Mouse (Mus musculus) stomach, embryonic 15.5 days (tissue): ENCODE data around the gene Tanc1. TPM values are rescaled to one million over a fixed set of nuclear protein-coding genes. Genes with fewer than 3 reads are reported as not detected.

Experiments used
- ATAC-seq: fragments of 200-750 bp; cut with Nextera tagmentation; 2 replicates; pipeline ENCODE4 v1.8.0; 2017; ENCODE audit warnings: low read depth, moderate number of reproducible peaks, moderate TSS enrichment; ENCODE audit not compliant: insufficient read depth, low FRiP score
- H3K27ac ChIP-seq: fragments of 300-500 bp; sonication (generic); 2 replicates; pipeline ENCODE4 v1.5.1; 2015; ENCODE audit warnings: mild to moderate bottlenecking, inconsistent platforms
- H3K27me3 ChIP-seq: fragments of 300-500 bp; sonication (generic); replicated peaks from 2 replicates; pipeline ENCODE4 v1.6.1; 2015; ENCODE audit warnings: inconsistent platforms
- H3K36me3 ChIP-seq: fragments of 300-500 bp; sonication (generic); 2 replicates; pipeline ENCODE4 v1.6.1; 2015; ENCODE audit warnings: inconsistent platforms
- H3K4me1 ChIP-seq: fragments of 300-500 bp; sonication (generic); 2 replicates; pipeline ENCODE4 v1.6.1; 2015; ENCODE audit warnings: inconsistent platforms
- H3K4me2 ChIP-seq: fragments of 300-500 bp; sonication (generic); 2 replicates; pipeline ENCODE4 v1.6.1; 2015; ENCODE audit warnings: mild to moderate bottlenecking, inconsistent platforms
- H3K4me3 ChIP-seq: fragments of 300-500 bp; sonication (generic); replicated peaks from 2 replicates; pipeline ENCODE4 v1.5.1; 2015; ENCODE audit warnings: inconsistent platforms
- H3K9ac ChIP-seq: fragments of 300-500 bp; sonication (generic); 2 replicates; pipeline ENCODE4 v1.6.1; 2015; ENCODE audit warnings: inconsistent platforms
- H3K9me3 ChIP-seq: fragments of 300-500 bp; sonication (generic); 2 replicates; pipeline ENCODE4 v1.6.1; 2016; ENCODE audit warnings: inconsistent platforms
- WGBS: fragments of 180-500 bp; shearing (Covaris S2); methylation state at CpG from one replicate; pipeline ENCODE4 v1.1.7; 2015; 5-methylcytosine and 5-hydroxymethylcytosine counted together
- polyA plus RNA-seq: library from polyadenylated mRNA; unstranded; fragments of >200 nt; fragmentation: Nextera tagmentation; extraction: Ambion mirVana; gene quantifications from 2 replicates; pipeline ENCODE4 v1.2.1, GENCODE M21; 2015

Gene Tanc1
- polyA plus RNA-seq, 1 experiment from 2014 or later: 28.1 TPM

DNA sequence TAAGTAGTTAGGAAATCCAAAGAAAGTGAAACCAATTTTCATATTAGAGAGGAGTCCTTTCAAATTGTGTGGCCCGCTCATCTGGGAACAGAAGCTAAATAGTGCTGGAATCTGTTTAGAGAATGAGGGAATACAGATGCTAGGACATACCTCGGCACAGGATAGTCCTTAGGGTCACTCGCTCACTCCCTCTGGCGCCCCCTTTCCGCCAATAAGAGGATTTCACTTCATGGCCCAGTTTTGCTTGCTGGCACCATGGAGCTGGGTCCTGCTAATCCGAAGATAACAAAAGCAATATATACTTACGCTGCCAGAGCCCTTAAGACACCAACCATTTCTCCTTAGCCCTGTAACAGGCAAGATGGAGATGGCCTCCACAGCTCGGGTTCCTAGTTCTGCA, 15.3 kb upstream of the Tanc1 start:
- H3K27me3 ChIP-seq: no peaks in the 10 kb centered on the region
- H3K4me1 ChIP-seq: peaks cover 8% of the 10 kb centered on the region
- H3K4me2 ChIP-seq: no peak overlapping the region
- WGBS: 67% methylated on average over 8 of the region's 8 CpGs
- no peak for ATAC-seq
- H3K9me3 ChIP-seq: no peaks in the 10 kb centered on the region
- H3K27ac ChIP-seq: no peak overlapping the region
- H3K9ac ChIP-seq: no peak overlapping the region
- H3K36me3 ChIP-seq: no peaks in the 10 kb centered on the region
- H3K4me3 ChIP-seq: no peak overlapping the region

DNA sequence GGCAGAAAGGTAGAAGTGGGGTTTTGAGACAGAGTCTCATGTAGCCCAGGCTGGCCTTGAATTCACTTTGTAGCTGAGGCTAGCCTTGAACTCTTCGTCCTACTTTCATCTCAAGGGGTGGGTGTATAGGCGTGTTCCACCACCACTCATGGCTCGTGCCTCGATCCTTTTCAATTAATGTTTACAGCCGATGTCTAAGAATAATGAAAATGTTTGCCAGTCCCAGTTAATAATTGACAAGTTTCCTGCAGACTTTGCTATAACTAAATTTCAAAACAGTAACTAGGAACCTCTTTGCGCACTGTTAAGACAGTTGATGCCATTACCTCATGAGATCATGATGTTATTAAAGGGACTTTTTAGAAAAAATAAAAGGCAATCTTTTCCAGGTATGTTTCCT, 13.6 kb upstream of the Tanc1 start:
- Histone ChIP-seq H3K9ac (no peak overlapping the region), H3K36me3 (no peaks in the 10 kb centered on the region), H3K27ac (no peak overlapping the region), H3K9me3 (no peaks in the 10 kb centered on the region), H3K4me2 (no peak overlapping the region), H3K4me1 (peaks cover 8% of the 10 kb centered on the region), H3K27me3 (no peaks in the 10 kb centered on the region), H3K4me3 (no peak overlapping the region)
- WGBS: 62% methylated on average over 6 of the region's 6 CpGs
- no peak for ATAC-seq

DNA sequence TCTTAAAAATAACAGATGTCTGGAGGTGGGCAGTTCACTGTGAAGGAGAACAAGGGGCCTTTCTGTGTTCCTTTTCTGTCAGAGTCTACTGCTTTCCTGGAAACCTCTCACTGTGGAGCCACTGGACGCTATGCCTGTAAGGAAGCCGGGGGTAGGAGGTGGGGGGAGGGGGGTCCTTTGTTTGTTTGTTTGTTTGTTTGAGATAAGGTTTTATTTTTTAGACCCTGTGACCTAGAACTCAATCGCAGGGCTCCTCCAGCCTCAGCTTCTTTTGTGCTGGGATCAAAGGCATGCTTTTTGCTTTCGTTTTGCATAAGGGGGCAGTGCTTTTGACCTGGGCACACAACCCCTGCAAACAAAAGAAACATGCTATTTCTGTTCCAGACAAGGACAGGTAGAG, 12.9 kb upstream of the Tanc1 start:
- ATAC-seq: no peak
- H3K4me2 ChIP-seq: no peak overlapping the region
- no peak overlapping the region for H3K4me3 ChIP-seq
- H3K36me3 ChIP-seq: no peaks in the 10 kb centered on the region
- no peak overlapping the region for H3K9ac ChIP-seq
- H3K27me3 ChIP-seq: no peaks in the 10 kb centered on the region
- H3K9me3 ChIP-seq: no peaks in the 10 kb centered on the region
- no peak overlapping the region for H3K27ac ChIP-seq
- 30% methylated on average over 4 of the region's 4 CpGs for WGBS
- peaks cover 8% of the 10 kb centered on the region for H3K4me1 ChIP-seq

DNA sequence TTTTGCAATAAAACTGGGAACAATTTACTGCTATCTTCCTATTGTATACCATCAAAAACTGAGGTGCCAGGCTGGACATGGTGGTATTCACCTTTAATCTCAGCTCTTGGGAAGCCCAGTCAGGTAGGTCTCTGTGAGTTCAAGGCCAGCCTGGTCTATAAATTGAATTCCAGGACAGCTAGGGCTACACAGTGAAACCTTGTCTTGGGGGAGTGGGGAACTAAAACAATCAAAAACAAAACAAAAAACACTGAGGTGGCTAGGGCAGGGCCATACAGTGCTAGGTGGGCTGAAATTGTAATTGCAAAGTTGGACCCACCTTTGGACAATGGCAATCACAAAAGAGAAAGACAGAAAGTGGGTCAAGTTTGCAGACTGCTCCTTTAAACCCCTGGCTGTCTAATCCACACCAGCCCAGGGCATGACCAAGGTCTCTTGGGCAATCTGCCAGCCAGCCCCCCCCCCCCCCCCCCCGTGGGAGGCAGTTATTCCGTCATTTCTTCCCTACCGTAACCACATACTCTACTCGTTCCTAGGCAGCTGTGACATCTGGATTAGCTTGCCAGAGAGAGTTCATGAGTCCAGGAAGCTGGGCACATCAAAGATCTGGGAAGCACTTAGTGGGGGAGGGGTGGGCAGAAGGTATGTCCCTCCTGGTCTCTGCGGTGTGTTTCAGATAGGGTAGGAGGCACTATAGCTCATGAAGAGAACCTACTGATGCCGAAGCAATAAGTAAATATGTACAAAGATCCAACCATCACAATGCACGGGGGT, 12.3 kb upstream of the Tanc1 start:
- Histone ChIP-seq H3K27me3 (no peaks in the 10 kb centered on the region), H3K27ac (no peak overlapping the region; the same call in 1 of the 2 replicates), H3K4me3 (no peak overlapping the region), H3K4me2 (no peak overlapping the region), H3K9me3 (no peaks in the 10 kb centered on the region), H3K36me3 (no peaks in the 10 kb centered on the region), H3K9ac (no peak overlapping the region), H3K4me1 (peaks cover 8% of the 10 kb centered on the region)
- 5% methylated on average over 7 of the region's 7 CpGs for WGBS
- ATAC-seq: peak; percentile 63; the same call in 1 of the 2 replicates

DNA sequence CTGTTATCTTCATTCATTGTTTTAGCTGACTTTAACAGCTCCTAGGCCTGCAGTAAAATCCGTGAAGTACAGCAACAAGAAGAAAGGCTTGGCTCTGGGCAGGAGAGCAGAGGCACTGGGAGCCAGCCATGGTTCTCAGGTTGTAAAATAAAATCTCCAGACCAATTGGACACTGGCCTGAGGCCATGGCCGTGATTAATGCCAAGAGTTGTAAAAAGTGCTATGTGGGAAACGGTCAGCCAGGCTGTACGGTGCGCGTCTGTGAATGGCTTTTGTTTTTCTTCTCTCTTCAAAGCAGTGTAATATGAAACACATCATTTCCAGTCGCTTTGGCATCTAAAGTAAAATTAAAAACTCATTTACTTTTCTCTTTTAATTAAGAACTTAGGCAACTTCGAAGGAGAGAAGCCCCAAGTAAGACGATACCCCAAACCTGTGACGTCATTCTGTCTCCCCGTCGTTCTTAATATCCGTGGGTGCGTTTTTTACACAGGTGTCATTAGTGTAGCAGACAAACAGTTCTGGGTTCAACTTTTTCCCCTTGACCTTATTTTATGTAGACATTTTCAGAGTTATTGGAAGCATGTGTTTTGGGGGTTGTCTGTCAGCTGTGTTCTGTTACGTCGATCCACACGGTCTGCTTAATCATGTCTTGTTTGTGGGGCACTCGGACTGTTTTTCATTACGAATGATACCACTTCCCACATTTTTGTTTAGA, 11.6 kb upstream of the Tanc1 start:
- Histone ChIP-seq H3K27me3 (no peaks in the 10 kb centered on the region), H3K9ac (no peak overlapping the region), H3K4me1 (peaks cover 8% of the 10 kb centered on the region), H3K4me3 (no peak overlapping the region), H3K27ac (no peak overlapping the region), H3K4me2 (no peak overlapping the region), H3K9me3 (no peaks in the 10 kb centered on the region), H3K36me3 (no peaks in the 10 kb centered on the region)
- 50% methylated on average over 19 of the region's 19 CpGs for WGBS
- ATAC-seq: no peak

DNA sequence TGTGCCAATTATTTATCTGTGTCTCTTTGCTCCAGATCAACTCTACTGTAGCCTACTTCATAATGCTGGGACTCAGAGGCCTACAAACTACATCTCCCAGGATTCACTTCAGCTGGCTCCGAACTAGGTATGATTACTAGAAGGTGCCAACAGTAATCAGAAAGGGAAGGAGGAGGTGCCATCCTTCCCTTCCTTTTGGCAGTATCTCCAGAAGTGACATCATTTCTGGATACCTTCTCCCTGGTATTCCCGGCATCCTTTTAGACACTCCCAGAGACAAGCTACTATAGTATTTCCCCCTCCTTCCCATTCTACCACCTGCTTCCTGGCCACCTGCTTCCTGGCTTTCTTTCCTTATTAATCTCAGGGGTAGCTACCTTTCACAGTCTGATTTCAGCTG, 10.9 kb upstream of the Tanc1 start:
- Histone ChIP-seq H3K4me1 (peaks cover 8% of the 10 kb centered on the region), H3K36me3 (no peaks in the 10 kb centered on the region), H3K27ac (no peak overlapping the region), H3K27me3 (no peaks in the 10 kb centered on the region), H3K4me3 (no peak overlapping the region), H3K9ac (no peak overlapping the region), H3K9me3 (no peaks in the 10 kb centered on the region), H3K4me2 (no peak overlapping the region)
- WGBS: 71% methylated on average over 2 of the region's 2 CpGs
- ATAC-seq: no peak

DNA sequence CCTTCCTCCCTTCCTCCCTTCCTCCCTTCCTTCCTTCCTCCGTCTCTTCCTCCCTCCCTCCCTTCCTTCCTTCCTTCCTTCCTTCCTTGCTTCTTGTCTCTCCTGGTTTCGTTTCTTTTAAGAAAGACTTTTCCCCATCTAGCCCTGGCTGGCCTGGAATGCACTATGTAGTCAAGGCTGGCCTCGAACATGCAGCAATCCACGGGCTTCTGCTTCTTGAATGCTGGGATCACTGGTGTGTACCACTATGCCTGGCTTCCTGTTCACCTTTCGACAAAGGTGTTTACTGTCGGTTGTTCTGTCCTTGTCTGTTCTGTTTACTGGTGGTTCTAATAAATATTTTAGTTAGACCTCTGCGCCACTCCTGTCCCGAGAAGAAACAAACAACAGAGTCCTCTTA, 10.4 kb upstream of the Tanc1 start:
- no peak overlapping the region for H3K27ac ChIP-seq
- H3K9me3 ChIP-seq: no peaks in the 10 kb centered on the region
- H3K27me3 ChIP-seq: no peaks in the 10 kb centered on the region
- no peak overlapping the region for H3K9ac ChIP-seq
- no peak overlapping the region for H3K4me3 ChIP-seq
- no peak for ATAC-seq
- 83% methylated on average over 8 of the region's 8 CpGs for WGBS
- H3K4me1 ChIP-seq: peaks cover 7% of the 10 kb centered on the region
- H3K4me2 ChIP-seq: no peak overlapping the region
- no peaks in the 10 kb centered on the region for H3K36me3 ChIP-seq

DNA sequence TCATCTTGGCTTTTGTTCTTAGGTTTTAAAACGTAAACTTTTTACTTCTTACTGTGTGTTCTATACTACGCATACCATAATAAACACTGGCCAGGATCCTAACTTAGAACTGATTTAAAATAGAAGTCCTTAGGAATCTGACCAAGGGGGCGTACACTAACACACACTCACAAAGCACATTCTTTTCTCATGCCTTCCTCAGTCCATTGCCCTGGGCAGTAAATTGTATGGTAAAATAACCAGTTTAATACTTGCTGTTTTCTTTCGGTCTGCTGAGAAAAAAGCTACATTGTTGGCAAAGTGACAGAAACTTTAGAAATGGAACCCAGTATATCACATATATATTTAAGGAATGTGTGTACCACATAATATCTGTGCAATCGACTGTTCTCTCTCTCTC, 2.9 kb upstream of the Tanc1 start:
- no peaks in the 10 kb centered on the region for H3K36me3 ChIP-seq
- H3K9me3 ChIP-seq: no peaks in the 10 kb centered on the region
- H3K9ac ChIP-seq: no peak overlapping the region
- no peak overlapping the region for H3K4me2 ChIP-seq
- no peak overlapping the region for H3K27ac ChIP-seq
- no peaks in the 10 kb centered on the region for H3K27me3 ChIP-seq
- H3K4me1 ChIP-seq: peaks cover 10% of the 10 kb centered on the region; the same call in 1 of the 2 replicates
- H3K4me3 ChIP-seq: no peak overlapping the region
- 41% methylated on average over 5 of the region's 5 CpGs for WGBS
- ATAC-seq: no peak

DNA sequence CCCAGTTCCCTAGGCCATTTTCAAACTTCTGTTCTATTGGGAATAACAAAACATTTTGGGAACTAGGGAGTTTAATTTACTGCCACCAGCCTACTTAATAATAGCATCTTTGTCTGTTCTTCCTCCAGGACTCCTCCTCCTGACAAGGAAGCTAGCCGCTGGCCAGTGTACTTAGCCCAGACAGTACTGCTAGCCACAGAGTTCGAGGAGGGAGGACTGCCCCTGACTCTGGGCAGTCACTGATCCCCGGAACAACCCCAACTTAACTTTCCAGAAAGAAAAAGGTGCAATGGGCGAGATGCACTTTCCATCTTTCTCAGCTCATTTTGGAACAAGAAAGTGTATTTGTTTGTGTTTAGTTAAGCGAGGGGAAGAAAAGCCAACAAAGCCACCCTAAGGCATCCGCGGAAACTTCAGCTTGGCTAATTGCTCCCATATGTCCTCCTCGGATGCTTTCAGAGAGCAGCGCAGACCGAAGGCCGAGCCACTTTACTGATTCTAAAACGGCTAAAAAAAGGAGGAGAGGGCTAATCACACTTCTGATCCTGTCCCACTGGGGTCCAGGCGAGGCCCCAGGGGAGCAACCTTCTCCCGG, 529 bp upstream of the Tanc1 start:
- Histone ChIP-seq H3K27ac (peak overlapping the region; percentile 96), H3K27me3 (no peaks in the 10 kb centered on the region), H3K4me3 (peak overlapping the region; percentile 90), H3K4me1 (peaks cover 14% of the 10 kb centered on the region; the same call in 1 of the 2 replicates), H3K4me2 (peak overlapping the region; percentile 87), H3K9ac (peak overlapping the region; percentile 61), H3K36me3 (no peaks in the 10 kb centered on the region), H3K9me3 (no peaks in the 10 kb centered on the region)
- 4% methylated on average over 14 of the region's 14 CpGs for WGBS
- no peak; the same call in 1 of the 2 replicates for ATAC-seq

DNA sequence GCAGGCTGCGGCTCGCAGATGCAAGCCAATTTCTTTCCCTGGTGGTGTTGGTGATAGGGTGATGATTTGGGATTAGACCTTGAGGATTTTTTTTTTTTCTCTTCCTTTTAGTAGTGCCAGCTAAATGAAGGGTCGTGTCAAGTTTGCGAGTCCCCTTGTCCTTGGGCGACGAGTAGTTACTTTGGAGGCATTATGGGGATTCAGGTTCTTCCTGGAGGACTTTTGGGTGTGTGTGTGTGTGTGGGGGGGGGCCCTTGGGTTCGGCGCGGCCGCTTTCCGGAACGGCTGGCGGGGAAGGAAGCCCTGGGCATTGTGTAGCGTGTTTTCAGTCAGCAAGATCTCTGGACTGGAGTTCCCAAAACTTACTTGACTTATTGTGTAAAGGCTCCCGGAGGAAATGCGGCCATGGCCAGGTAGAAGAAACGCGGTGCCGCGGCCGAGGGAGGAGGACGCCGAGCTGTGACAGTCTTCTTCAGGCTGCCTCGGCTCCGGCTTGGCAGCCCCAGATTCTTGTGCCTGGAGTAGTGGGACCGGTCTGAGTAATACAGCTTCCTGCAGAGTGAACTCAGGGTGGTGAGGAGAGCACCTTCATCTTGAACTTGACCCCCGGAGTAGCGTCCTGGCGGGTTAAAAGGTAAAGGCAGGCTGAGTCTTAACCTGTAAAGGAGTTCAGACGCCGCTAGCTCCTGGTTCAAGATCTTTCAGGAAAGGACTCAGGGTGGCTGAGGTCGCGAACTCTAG, 1.1 kb downstream of the Tanc1 start:
- no peaks in the 10 kb centered on the region for H3K27me3 ChIP-seq
- H3K9me3 ChIP-seq: no peaks in the 10 kb centered on the region
- ATAC-seq: no peak
- H3K4me2 ChIP-seq: peak overlapping the region; percentile 87
- peak overlapping the region; percentile 90 for H3K4me3 ChIP-seq
- H3K9ac ChIP-seq: peak overlapping the region; percentile 61
- under 1% methylated on average over 33 of the region's 33 CpGs for WGBS
- H3K36me3 ChIP-seq: no peaks in the 10 kb centered on the region
- H3K4me1 ChIP-seq: peaks cover 22% of the 10 kb centered on the region; the same call in 1 of the 2 replicates
- H3K27ac ChIP-seq: peak overlapping the region; percentile 96

DNA sequence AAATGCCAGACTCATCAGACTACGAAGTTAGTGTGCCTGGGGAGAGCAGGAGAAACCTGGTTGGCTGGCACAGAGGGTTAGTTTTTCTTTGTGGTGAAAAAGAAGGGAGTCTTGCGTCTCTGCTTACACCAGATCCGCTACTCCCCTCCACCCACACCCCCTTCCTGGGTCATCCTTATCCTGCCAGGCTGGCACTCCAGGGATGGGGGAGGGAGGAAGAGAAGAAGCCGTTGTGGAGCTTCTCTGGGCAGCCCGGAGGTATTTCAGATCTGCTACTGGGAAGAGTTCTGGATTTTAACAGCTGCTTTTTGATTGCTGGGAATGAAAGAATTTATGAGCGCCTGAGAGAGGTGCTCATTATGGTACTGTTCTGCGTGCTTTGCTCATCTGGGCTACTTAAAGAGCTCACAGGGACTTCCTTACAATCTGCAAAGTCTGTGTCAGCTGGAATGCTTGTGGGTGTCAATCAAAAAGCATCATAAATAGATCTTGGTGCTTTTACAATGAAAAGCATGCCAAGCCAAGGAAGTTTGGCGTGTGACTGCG, 1.7 kb downstream of the Tanc1 start:
- peak overlapping the region; percentile 90 for H3K4me3 ChIP-seq
- ATAC-seq: no peak
- H3K36me3 ChIP-seq: no peaks in the 10 kb centered on the region
- 16% methylated on average over 9 of the region's 9 CpGs for WGBS
- no peaks in the 10 kb centered on the region for H3K27me3 ChIP-seq
- peak overlapping the region; percentile 61; the same call in 1 of the 2 replicates for H3K9ac ChIP-seq
- peak overlapping the region; percentile 87 for H3K4me2 ChIP-seq
- H3K4me1 ChIP-seq: peaks cover 22% of the 10 kb centered on the region; the same call in 1 of the 2 replicates
- H3K27ac ChIP-seq: peak overlapping the region; percentile 96
- no peaks in the 10 kb centered on the region for H3K9me3 ChIP-seq
